Mouse (Mus musculus) kidney, postnatal 4 days (tissue): ENCODE results near the gene Slc22a16.
A peak's percentile ranks its signal among the peaks of the same experiment; 100 is the strongest.
"Not testable (repeated sequence)": the region's sequence is repeated elsewhere in the genome, so short reads cannot be mapped to it uniquely, and the experiment has no call there.

Experiments
- DNase-seq, 2 experiments: peaks; one replicate each; pipeline ENCODE4 v3.0.0; 2021; ENCODE audit warnings: mixed read lengths in 2 of 2

Slc22a16 gene

DNA sequence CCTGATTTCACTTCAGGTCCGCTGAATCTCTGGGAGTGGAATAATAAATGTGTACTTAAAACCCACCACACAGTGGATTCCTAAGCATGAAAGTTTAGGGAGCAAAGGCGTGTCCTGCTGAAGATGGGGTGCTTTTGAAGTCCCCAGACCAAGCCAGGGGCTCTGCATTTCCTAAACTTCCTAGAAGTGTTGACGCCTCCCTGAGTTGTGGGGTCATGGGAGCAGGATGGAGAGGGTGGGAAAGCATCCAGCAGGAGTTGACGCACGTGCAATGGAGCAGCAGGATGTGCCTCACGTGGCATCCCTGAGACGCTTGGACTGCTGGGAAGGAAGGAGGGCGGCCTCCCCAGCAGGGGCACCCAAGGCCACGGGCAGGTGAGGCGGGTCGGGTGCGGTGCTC is at the start of gene Slc22a16:
Gene Slc22a16, plus strand, starts transcription at position 301 of the 400 bp plus-strand sequence.
- no peak for DNase-seq

- peak in 1 of 2 experiments; percentile 45 for DNase-seq
These were observed 48.6 kb upstream of the Slc22a16 start for GRCm38 (mm10) chr10:40521579-40521978.

GRCm38 (mm10) chr10:40523312-40523975 is 46.7 kb upstream of the Slc22a16 start:
- DNase-seq, result peak; percentile 34 to 49

DNA sequence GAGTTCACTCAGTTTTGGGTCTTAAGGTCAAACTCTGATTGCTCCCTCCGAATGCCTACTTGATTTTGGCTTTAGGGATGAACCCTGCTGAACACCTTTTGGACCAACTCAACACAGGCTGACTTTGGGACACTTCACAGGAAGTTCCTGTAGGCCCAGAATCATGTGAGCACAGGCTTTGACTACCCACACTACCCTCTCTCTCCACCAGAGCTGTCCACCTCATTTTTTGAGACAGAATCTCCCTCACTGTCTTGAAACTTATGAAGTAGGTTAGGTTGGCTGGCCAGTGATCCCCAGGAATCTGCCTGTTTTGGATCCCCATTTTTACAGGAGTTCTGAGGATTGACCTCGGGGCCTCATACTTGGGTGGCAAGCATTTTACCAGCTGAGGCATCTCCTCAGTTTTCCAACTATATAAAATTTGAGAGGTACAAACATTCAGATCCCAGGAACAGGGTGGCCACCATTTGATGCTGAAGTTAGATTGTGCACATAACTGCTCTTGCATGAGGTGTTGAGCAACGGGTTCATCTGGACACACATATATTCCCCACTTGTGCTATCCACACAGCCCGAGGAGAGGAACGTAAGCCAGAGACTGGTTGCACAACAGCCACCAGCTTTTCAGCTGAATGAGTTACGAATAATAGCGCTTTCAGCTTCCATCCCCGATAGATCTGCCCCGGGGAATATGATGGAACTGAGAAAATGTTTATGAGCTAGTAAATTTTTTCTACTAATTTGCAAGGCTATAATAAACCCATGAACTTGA is 45.9 kb upstream of the Slc22a16 start:
- no peak for DNase-seq

GRCm38 (mm10) chr10:40524991-40525390 is 45.1 kb upstream of the Slc22a16 start:
- peak; percentile 43 to 50 for DNase-seq

DNA sequence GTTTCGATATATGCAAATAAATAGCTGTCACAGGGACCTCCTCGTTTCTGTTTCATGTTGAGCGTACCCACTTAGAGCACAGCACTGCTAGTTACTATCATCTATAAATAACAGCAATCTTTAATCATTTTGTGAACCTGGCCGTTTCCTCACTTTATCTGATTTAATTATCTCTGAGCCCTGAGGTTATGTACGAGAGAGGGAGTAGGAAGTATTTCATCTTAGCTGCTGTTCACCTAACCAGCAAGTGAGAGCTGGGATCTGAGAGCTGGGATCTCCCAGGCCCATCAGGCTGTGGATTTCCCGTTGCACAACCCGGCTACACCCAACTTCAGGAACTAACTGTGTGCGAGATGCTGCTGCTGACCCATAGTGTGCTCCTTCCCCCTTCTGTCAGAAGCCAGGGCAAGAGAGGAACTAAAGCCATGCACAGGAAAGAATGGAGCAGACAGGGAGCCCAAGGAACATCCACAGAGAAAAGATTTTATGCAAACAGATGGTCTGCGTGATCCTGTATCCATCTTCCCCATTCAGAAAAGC is 44.5 kb upstream of the Slc22a16 start:
- no peak for DNase-seq

- DNase-seq, result no peak
These were observed 43.8 kb upstream of the Slc22a16 start for GRCm38 (mm10) chr10:40526301-40526761.

GRCm38 (mm10) chr10:40526986-40527385 is 43.1 kb upstream of the Slc22a16 start:
- DNase-seq, result no peak

DNA sequence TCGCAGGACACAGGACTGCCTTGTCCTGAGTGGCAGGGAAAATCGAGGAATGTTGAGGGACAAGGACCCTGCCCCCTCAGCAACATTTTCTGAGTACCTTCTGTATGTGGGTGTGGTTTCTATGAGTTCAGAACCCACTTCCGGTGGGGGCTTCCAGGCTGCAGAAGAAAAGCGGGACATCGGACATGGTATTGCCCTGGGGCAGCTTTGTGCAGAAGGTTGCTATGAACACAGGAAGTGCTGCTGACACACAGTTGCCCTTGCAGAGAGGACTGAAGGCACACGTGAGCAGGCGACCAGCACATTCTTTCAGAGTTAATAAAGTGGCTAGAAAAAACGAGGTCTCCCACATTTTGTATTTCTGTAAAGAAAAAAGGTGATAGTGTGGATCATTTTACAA is 42.6 kb upstream of the Slc22a16 start:
- no peak for DNase-seq

- DNase-seq, result no peak
These were observed 41.5 kb upstream of the Slc22a16 start for GRCm38 (mm10) chr10:40528668-40529067.

DNA sequence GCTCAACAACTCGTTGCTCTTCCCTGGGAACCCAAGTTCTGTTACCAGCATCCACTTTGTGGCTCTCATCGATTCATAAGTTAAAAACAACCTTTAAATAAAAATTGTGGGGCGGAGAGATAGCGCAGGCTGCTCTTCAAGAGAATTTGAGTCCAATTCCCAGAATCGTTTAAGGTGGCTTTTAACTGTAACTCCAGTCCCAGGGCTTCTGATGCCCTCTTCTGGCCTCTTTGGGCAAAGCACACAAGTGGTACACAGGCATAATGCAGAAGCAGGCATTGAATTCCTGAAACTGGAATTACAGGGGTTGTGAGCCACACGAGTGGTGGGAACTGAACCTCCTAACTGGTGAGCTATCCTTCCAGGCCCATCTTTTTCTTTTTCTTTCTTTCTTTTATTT is 40.5 kb upstream of the Slc22a16 start:
- DNase-seq, result peak; percentile 74 to 78

- no peak for DNase-seq
These were observed 39.5 kb upstream of the Slc22a16 start for GRCm38 (mm10) chr10:40530661-40531060.

GRCm38 (mm10) chr10:40532586-40532985 is 37.5 kb upstream of the Slc22a16 start:
- DNase-seq, result not testable (repeated sequence)

- no peak for DNase-seq
These were observed 28.8 kb upstream of the Slc22a16 start for GRCm38 (mm10) chr10:40541351-40541750.

GRCm38 (mm10) chr10:40549317-40549716 is 20.8 kb upstream of the Slc22a16 start:
- no peak for DNase-seq

DNA sequence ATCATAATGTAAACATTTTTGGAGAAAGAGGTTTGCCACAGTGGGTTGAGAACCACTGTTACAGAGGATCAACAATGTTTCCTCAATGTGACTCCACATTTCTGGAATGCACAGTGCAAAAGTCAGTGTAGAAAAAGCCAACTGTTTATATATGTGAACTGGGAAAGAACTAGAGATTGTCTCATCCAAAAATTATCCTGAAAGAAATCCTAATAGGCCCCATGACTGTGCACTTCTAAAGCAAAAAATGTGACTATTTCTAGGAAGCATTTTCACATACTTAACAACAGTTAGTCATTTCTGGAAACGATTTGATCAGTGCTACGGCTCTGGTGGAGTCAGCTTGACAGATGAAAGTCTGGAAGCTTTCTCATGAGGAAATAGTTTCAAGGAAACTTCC is 18.3 kb upstream of the Slc22a16 start:
- no peak for DNase-seq

DNA sequence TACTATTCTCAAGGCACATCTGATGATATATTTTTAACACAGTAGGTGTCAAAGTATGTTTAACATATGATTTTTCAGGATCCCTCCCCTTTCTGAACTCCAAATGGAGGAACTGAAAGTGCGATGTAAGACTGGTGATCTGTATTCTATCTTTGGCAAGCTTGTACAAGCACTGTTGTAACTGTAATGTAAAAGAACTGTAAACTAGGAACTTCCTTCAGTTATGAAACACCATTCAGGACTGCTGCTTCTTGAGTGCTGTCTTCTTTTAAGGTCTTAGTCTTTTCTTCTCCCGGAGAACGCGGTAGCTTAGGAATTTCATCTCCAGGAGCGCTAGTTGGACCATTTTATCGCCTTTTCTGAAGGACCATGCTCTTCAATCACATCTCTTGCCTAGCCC is 4.4 kb upstream of the Slc22a16 start:
- DNase-seq, result not testable (repeated sequence)

DNA sequence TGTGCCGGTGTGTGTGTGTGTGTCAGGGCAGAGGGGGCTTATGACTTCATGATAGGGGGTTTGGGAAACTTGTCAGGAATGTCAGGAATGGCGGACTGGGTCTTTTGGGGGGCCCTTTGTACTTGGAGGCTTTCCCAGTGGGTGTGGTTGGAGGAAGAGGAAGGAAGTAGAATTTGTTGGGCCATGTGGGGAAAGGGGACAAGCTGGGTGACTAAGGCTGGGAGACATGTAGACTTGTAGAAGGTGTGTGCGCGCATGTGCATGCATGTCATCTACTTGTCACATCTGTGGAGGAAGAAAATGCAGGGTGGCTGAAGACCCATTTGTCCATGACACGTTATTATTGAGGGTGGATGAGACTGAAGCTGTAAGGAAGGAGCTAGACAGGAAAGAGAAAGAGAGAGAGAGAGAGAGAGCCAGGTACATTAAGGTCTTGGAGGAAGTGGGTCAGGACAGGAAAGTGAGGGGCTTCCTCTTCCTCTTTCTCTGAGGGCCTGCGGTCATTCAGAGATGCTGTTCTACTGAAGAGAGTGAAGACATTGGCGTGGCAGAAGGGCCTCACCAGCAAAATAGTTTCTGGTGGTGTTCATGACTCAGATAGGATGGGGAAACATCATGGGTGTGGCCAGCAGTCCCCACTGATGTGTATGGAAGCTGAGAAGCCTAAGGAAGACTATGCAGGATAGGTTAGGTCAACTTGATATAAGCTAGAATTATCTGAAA is 5.9 kb downstream of the Slc22a16 start:
- no peak for DNase-seq

GRCm38 (mm10) chr10:40583584-40584255 is 13.6 kb downstream of the Slc22a16 start:
- peak; percentile 57 to 59 for DNase-seq

DNA sequence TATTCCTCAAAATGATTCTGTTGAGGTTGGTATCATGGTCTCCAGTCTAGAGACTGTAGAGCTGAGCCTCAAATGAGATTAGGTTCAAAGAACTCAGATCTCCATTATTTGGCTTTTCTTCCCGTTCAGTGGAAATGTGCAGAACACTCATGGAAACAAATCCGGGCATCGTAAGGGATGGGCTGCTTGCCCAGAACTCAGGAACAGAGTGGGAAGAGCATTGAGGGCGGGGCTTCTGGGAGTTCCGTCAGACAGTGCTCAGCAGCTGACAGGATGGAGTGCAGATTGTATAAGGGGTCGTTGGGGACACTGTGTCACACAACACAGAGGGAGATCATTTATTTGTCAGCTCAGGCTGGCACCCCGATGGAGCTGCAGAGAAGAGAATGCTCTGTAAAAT is 22.1 kb downstream of the Slc22a16 start:
- DNase-seq, result no peak

DNA sequence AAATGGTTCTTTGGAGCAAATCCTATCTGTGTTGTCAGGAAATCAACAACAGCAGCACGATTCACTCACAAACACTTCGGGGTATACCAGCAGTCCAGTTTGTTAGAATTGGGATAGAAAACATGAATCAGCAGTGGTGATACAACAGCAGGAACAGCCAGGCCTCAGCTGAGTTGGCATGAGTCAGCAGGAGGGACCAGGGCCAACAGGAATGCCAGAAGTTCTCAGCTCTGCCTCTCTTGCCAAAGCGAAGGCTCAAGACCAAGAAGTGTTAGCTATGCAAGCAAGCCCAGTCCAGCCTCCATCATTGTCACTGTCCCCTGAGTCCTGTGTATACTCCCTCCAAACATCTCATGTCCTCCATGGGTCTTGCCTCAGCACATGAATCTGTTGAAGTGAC is 27.0 kb downstream of the Slc22a16 start:
- DNase-seq, result no peak

- no peak for DNase-seq
These were observed 34.7 kb downstream of the Slc22a16 start for GRCm38 (mm10) chr10:40604706-40605394.
